Mouse (Mus musculus): ENCODE results near the gene Apex1.
"Not testable (repeated sequence)": the region's sequence is repeated elsewhere in the genome, so short reads cannot be mapped to it uniquely, and the experiment has no call there.

The Apex1 gene

GRCm38 (mm10) chr14:50973054-50973453 lies 48.3 kb downstream of the Apex1 start:
- not testable (repeated sequence) for DNase-seq

- DNase-seq, result no peak
Measured at GRCm38 (mm10) chr14:50973700-50974099, 48.9 kb downstream of the Apex1 start.

GRCm38 (mm10) chr14:50975001-50975400 lies 50.2 kb downstream of the Apex1 start:
- no peak for DNase-seq

- DNase-seq, result no peak
Measured at GRCm38 (mm10) chr14:50976674-50977073, 51.9 kb downstream of the Apex1 start.
